Mouse (Mus musculus) thymus, adult 2 months (tissue): ENCODE results near the gene Snx5.

Experiments used
- CTCF ChIP-seq: fragments of 200-500 bp; IDR thresholded peaks from 2 replicates; pipeline ENCODE4 v1.5.1; 2012; ENCODE audit warnings: mild to moderate bottlenecking, control low read depth, low read length, moderate library complexity, borderline replicate concordance; ENCODE audit not compliant: control insufficient read depth, poor library complexity, insufficient read depth; ENCODE audit errors: extremely low read depth
- POLR2A ChIP-seq: fragments of 200-500 bp; IDR thresholded peaks from 2 replicates; pipeline ENCODE4 v1.6.1; 2012; ENCODE audit warnings: mild to moderate bottlenecking, low read length, control low read depth, moderate library complexity; ENCODE audit not compliant: control insufficient read depth, poor library complexity, insufficient read depth; ENCODE audit errors: extremely low read depth

- TF ChIP-seq CTCF (no peak), POLR2A (no peak)
Observed at GRCm38 (mm10) chr2:144213803-144214202, 56.9 kb downstream of the Snx5 start.
